Mouse (Mus musculus) forebrain, embryonic 11.5 days (tissue): Measurements from ENCODE around the gene Grik3. TPM values are rescaled to one million over a fixed set of nuclear protein-coding genes. Genes with fewer than 3 reads are reported as not detected.

ENCODE experiments used
- ATAC-seq: fragments of 200-750 bp; cut with Nextera tagmentation; replicated peaks from 2 replicates; pipeline ENCODE4 v1.8.0; 2017; ENCODE audit warnings: moderate TSS enrichment; ENCODE audit not compliant: low FRiP score
- DNase-seq: peaks from one replicate; pipeline ENCODE4 v3.0.0-alpha.2; 2017; ENCODE audit warnings: low spot score
- H3K27ac ChIP-seq: fragments of 300-500 bp; sonication (generic); 2 replicates; pipeline ENCODE4 v1.5.1; 2014; ENCODE audit warnings: low read depth, low read length
- H3K27me3 ChIP-seq: fragments of 300-500 bp; sonication (generic); 2 replicates; pipeline ENCODE4 v1.6.1; 2014; ENCODE audit warnings: mild to moderate bottlenecking, low read length, mixed read lengths; ENCODE audit not compliant: control insufficient read depth, insufficient read depth
- H3K36me3 ChIP-seq: fragments of 300-500 bp; sonication (generic); 2 replicates; pipeline ENCODE4 v1.6.1; 2014; ENCODE audit warnings: mild to moderate bottlenecking, low read length, moderate library complexity, mixed read lengths; ENCODE audit not compliant: control insufficient read depth, insufficient read depth
- H3K4me1 ChIP-seq: fragments of 300-500 bp; sonication (generic); replicated peaks from 2 replicates; pipeline ENCODE4 v1.6.1; 2014; ENCODE audit warnings: low read length, mixed read lengths; ENCODE audit not compliant: control insufficient read depth, insufficient read depth
- H3K4me2 ChIP-seq: fragments of 300-500 bp; sonication (generic); 2 replicates; pipeline ENCODE4 v1.6.1; 2014; ENCODE audit warnings: low read depth, mild to moderate bottlenecking, low read length, moderate library complexity, mixed read lengths; ENCODE audit not compliant: severe bottlenecking
- H3K4me3 ChIP-seq: fragments of 300-500 bp; sonication (generic); 2 replicates; pipeline ENCODE4 v1.5.1; 2014; ENCODE audit warnings: low read depth, low read length
- H3K9ac ChIP-seq: fragments of 300-500 bp; sonication (generic); 2 replicates; pipeline ENCODE4 v1.6.1; 2014; ENCODE audit warnings: low read length
- H3K9me3 ChIP-seq: fragments of 300-500 bp; sonication (generic); 2 replicates; pipeline ENCODE4 v1.6.1; 2016; ENCODE audit warnings: low read length, mixed read lengths; ENCODE audit not compliant: control insufficient read depth
- WGBS: fragments of 180-500 bp; shearing (Covaris S2); extraction: QIAGEN DNeasy Blood & Tissue Kit; methylation state at CpG from one replicate; pipeline ENCODE4 v1.1.7; 2014; 5-methylcytosine and 5-hydroxymethylcytosine counted together
- polyA plus RNA-seq: library from polyadenylated mRNA; unstranded; fragments of >200 nt; fragmentation: Nextera tagmentation; extraction: Ambion mirVana; gene quantifications from 2 replicates; pipeline ENCODE4 v1.2.1, GENCODE M21; 2014

Gene Grik3
- polyA plus RNA-seq, 1 experiment from 2014 or later = 2.0 TPM

DNA sequence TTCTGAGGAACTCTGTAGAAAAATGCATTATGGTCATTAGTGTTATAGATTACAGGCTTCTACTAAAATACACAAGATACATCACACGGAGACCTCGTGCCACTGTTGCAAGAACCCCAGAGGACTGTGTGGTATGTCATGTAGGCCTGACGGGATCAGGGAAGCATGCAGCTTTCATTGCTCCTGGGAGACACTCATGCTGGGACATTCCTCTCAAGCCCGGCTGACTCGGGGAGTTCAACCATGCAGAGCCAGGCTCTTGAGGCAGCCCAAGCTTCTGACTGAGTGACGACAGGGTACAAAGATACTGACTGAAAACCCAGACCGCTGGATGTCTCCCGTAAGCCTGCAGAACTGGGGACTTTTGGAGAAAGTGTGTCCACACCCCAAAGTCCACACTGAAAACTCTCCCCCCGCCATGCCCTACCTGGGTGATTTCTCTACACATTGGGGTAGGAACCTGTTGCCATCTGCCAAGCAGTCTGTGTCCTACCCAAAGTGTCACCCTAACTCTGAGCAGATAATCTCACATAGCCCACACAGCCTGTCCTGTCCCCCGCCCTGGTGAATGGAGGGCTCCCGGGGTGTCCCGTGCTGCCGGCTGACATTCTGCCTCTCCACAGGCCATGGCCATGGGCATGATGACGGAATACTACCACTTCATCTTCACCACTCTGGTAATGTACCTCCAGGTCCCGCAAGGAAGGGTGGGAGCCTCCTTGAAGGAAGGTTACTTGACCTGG is 150.6 kb downstream of the Grik3 start:
- no peaks in the 10 kb centered on the region for H3K36me3 ChIP-seq
- no peaks in the 10 kb centered on the region for H3K4me1 ChIP-seq
- H3K27me3 ChIP-seq = no peaks in the 10 kb centered on the region
- no peak overlapping the region for H3K4me3 ChIP-seq
- ATAC-seq (no peak), DNase-seq (no peak)
- H3K4me2 ChIP-seq = no peak overlapping the region
- WGBS = 87% methylated on average over 15 of the region's 15 CpGs
- no peaks in the 10 kb centered on the region for H3K9me3 ChIP-seq
- H3K27ac ChIP-seq = no peak overlapping the region
- H3K9ac ChIP-seq = no peak overlapping the region

DNA sequence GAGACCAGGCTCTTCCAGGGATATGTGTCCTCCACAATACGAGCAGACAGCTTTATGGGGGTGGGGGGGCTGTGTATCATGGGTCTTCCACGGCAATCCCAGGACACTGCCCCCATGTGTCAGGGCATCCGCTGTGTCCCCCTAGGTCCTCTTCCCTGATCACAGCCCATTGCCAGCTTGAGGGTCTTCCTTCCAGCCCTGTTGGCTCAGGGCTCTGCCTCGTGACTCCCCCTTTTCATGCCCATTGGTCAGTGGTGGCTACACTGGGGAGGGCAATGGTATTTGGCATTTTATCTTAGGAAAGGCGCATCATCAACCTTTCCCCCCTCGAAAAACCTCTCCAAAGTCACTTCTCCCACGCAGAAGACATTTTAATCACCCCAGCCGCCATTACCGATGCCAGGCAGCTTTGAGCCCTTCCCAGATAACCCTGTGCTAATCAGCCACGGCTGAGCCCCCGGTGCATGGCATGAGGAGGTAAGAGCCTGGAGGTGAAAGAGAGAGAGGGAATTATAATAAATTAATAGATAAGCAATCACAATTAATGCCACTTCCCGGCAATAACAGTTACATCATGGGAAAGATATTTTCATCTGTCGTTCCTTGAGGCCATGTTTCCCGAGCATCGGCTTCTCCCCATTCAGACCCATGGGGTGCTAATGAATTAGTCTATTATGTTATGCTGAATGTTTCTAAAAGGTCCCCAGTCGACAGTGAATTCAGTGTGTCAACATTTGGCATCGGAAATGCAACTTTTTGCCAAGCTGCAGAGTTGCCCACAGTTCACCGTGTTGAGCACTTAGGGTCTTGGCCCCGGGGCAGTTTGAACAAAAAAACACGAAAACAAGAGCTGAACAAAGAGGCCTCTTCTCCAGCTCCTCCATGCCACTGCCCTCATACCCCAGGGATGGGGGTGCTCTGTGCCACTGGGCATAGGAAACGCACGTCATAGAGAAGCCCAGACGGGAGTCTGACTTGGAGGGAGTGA is 154.4 kb downstream of the Grik3 start:
- 72% methylated on average over 23 of the region's 23 CpGs for WGBS

DNA sequence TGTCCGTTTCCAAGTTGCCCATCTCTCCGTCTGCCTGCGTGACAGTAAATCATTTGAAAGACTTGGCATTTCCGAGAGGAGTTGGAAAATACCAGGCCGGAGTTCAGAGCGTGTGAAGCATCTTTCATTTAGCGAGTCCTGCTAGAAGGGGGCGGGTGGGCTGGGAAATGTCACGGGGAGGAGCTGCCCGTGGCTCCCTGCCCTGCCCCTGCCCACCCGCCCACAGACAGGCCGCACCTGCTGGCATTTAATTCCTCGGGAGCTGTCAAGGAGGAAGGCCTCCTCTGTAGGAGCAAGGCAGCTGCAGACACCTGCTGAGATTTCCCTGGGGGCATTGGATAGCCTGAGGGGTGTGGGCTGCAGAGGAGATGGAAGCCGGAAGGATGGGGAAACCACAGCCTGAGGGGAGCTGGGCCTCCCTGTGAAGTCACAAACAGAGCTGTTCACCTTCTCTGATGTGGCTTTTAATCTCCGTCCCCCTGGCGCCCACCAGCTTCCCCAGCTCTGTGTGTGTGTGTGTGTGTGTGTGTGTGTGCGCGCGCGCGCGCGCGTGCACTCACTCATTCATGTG is 161.3 kb downstream of the Grik3 start:
- Histone ChIP-seq H3K9me3 (no peaks in the 10 kb centered on the region), H3K27me3 (no peaks in the 10 kb centered on the region), H3K36me3 (no peaks in the 10 kb centered on the region), H3K4me2 (0 out of 2 replicates have a peak overlapping the region, but pooled peaks have one; percentile 18), H3K27ac (no peak overlapping the region), H3K4me3 (no peak overlapping the region), H3K9ac (no peak overlapping the region), H3K4me1 (peaks cover 7% of the 10 kb centered on the region; the same call in 1 of the 2 replicates)
- no peak for DNase-seq
- no peak for ATAC-seq
- 45% methylated on average over 24 of the region's 24 CpGs for WGBS

More for the DNA sequence above, 154.4 kb downstream of the Grik3 start:
- Histone ChIP-seq H3K4me2 (no peak overlapping the region), H3K27me3 (no peaks in the 10 kb centered on the region), H3K9me3 (no peaks in the 10 kb centered on the region), H3K36me3 (no peaks in the 10 kb centered on the region), H3K27ac (no peak overlapping the region), H3K4me1 (no peaks in the 10 kb centered on the region), H3K9ac (no peak overlapping the region), H3K4me3 (no peak overlapping the region)
- no peak for DNase-seq
- ATAC-seq = no peak

DNA sequence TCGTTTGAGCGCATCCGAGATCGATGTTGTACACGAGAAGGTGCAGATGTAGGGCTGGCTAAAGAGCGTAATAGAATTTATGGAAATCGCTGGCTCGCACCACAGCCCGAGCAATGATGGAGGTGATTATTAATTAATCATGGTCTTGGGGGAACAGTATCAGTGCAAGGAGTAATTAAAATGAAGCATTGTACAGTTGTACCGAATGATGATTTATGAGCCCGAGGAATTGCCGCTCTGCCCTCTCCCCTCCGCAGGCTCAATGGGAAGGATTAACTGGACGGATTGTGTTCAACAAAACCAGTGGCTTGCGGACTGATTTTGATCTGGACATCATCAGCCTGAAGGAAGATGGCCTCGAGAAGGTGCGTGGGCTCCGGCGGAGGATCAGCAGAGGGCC is 165.5 kb downstream of the Grik3 start:
- ATAC-seq (no peak), DNase-seq (no peak)
- Histone ChIP-seq H3K36me3 (no peaks in the 10 kb centered on the region), H3K4me1 (peaks cover 12% of the 10 kb centered on the region), H3K9me3 (no peaks in the 10 kb centered on the region), H3K4me3 (no peak overlapping the region), H3K4me2 (no peak overlapping the region), H3K9ac (no peak overlapping the region), H3K27me3 (no peaks in the 10 kb centered on the region), H3K27ac (no peak overlapping the region)
- WGBS = 86% methylated on average over 19 of the region's 19 CpGs

DNA sequence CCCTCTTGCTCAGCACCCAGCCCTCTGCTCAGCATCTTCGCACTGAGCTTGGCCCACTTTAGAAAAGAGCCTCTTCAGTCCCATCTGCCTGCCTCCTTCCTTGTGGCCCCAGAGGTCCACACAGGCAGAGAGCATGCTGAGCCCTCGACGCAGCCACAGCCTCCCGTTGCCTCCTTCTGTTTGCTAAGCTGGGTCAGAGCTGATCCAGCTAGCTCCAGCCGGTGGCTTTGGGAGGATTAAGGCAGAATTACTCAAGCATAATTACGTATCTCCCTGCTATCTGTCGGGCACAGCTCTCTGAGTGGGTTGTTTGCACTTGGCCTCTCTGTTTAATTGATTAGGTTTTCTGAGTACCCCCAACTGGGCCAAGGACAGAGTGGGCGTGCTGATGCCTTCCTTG is 167.9 kb downstream of the Grik3 start:
- Histone ChIP-seq H3K4me3 (no peak overlapping the region), H3K4me1 (peaks cover 4% of the 10 kb centered on the region; the same call in 1 of the 2 replicates), H3K36me3 (no peaks in the 10 kb centered on the region), H3K27ac (no peak overlapping the region), H3K9me3 (no peaks in the 10 kb centered on the region), H3K9ac (no peak overlapping the region), H3K4me2 (no peak overlapping the region), H3K27me3 (no peaks in the 10 kb centered on the region)
- no peak for ATAC-seq
- no peak for DNase-seq
- 23% methylated on average over 8 of the region's 8 CpGs for WGBS

DNA sequence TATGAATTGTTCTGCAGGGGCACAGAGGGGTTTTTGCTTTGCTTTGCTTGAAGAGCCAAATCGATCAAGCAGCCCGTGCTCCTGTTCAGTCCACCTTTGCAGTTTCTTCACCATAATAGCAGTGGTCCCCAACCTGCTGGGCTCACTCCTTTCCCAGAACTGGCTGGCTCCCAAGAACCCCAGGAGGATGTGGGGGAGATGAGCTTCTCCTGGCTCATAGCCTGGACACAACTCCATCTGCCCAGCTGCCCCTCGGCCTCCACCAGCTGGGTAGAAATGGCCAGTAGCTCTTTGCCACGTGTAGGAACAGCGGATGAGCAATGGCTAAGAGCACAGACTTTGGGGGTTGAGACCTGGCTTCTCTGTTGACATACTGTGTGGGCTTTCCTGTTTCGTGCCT is 171.5 kb downstream of the Grik3 start:
- 89% methylated on average over 6 of the region's 6 CpGs for WGBS
- no peak overlapping the region for H3K4me3 ChIP-seq
- H3K9me3 ChIP-seq = no peaks in the 10 kb centered on the region
- H3K9ac ChIP-seq = no peak overlapping the region
- H3K4me1 ChIP-seq = peaks cover 4% of the 10 kb centered on the region; the same call in 1 of the 2 replicates
- H3K36me3 ChIP-seq = no peaks in the 10 kb centered on the region
- no peak overlapping the region for H3K4me2 ChIP-seq
- no peak for ATAC-seq
- no peak for DNase-seq
- H3K27ac ChIP-seq = no peak overlapping the region
- no peaks in the 10 kb centered on the region for H3K27me3 ChIP-seq

DNA sequence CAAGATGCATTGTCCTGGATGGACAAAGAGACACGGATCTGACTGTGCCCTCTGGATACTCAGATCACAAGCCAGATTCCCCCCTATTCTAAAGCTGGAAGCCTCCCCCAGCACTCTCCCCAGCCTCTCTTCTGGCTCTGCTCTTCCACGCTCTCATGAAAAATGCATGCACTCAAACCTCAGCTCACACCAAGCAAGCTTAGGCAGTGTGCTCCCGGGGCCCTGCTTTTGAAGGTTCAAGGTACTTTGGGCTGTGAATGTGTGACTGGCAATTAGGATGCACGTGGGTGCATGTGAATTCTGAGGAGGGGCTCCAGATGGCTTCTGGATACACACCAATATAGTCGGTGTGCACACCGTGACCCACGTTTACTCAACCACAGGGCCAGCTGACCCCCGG is 172.8 kb downstream of the Grik3 start:
- Histone ChIP-seq H3K36me3 (no peaks in the 10 kb centered on the region), H3K4me3 (no peak overlapping the region), H3K27me3 (no peaks in the 10 kb centered on the region), H3K4me2 (no peak overlapping the region), H3K9ac (no peak overlapping the region), H3K9me3 (no peaks in the 10 kb centered on the region), H3K4me1 (peaks cover under 1% of the 10 kb centered on the region; the same call in 1 of the 2 replicates), H3K27ac (no peak overlapping the region)
- ATAC-seq = no peak
- WGBS = 61% methylated on average over 8 of the region's 8 CpGs
- no peak for DNase-seq

DNA sequence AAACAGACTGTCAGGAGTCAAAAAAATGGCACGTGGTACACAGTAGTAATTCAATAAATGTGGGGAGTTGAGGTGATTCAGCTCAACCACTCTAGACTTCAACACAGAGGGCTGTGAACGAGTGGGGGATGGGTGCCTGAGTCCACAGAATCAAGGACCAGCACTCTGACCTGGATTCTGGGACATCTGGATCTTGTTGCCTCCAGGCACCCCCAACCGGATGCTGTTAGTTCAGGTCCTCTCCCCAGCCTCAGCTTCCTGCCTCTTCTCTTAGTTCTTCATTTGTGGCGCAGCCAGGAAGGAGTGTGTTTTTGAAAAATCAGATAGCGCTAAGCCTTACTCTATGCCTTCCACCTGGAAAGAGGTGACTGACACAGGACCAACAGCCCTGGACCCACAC is 175.5 kb downstream of the Grik3 start:
- Histone ChIP-seq H3K4me3 (no peak overlapping the region), H3K4me2 (no peak overlapping the region), H3K4me1 (no peaks in the 10 kb centered on the region), H3K27me3 (no peaks in the 10 kb centered on the region), H3K36me3 (no peaks in the 10 kb centered on the region), H3K27ac (no peak overlapping the region), H3K9ac (no peak overlapping the region), H3K9me3 (no peaks in the 10 kb centered on the region)
- WGBS = 77% methylated on average over 5 of the region's 5 CpGs
- DNase-seq = no peak
- no peak for ATAC-seq
